In genomic region chr12:29795107-29795673, GRCm38 (mm10) we compare ENCODE assay signal across 10 mouse cellular contexts.
DNase-seq lines count a peak whose midpoint lies in the region; ATAC-seq lines count a peak whose summit lies in the region.
"Had no signal": no experiment of that assay in that cellular context is flagged by ENCODE, and none has a peak within 500 bp of the region (broad histone marks: within the 10 kb centered on the region; RNA-seq: fewer than 3 reads in every experiment).

No protein-coding gene starts in this region.

- no peaks in the 10 kb centered on the region for H3K27me3 ChIP-seq in hindbrain, embryonic 13.5 days
- no peaks in the 10 kb centered on the region for H3K27me3 ChIP-seq in hindbrain, embryonic 10.5 days (ENCODE audit: insufficient read depth, poor library complexity, severe bottlenecking)
- no peaks in the 10 kb centered on the region for H3K27me3 ChIP-seq in midbrain, embryonic 15.5 days (replicated peaks)
- no peaks in the 10 kb centered on the region for H3K27me3 ChIP-seq in midbrain, embryonic 16.5 days (ENCODE audit: control insufficient read depth, insufficient read depth, low read depth, low read length)

- H3K9ac ChIP-seq in hindbrain, embryonic 13.5 days, result no peak overlapping the region
- no peak overlapping the region for H3K9ac ChIP-seq in midbrain, embryonic 15.5 days
- H3K9ac ChIP-seq in midbrain, embryonic 16.5 days (ENCODE audit: low read depth, low read length), result no peak overlapping the region

- ATAC-seq in hindbrain, embryonic 13.5 days (ENCODE audit: low FRiP score), result no peak
- ATAC-seq in midbrain, embryonic 15.5 days (replicated peaks), result no peak
- ATAC-seq in midbrain, embryonic 16.5 days, result no peak

- H3K36me3 ChIP-seq in hindbrain, embryonic 13.5 days, result 0 out of 2 replicates have a peak, but pooled peaks cover 6% of the 10 kb centered on the region
- H3K36me3 ChIP-seq in hindbrain, embryonic 10.5 days, result no peaks in the 10 kb centered on the region
- no peaks in the 10 kb centered on the region for H3K36me3 ChIP-seq in midbrain, embryonic 15.5 days (replicated peaks)
- H3K36me3 ChIP-seq in midbrain, embryonic 16.5 days (ENCODE audit: control insufficient read depth, insufficient read depth, low read length), result 0 out of 2 replicates have a peak, but pooled peaks cover 4% of the 10 kb centered on the region

- no peak overlapping the region for H3K4me2 ChIP-seq in hindbrain, embryonic 13.5 days
- no peak overlapping the region for H3K4me2 ChIP-seq in midbrain, embryonic 15.5 days
- no peak overlapping the region for H3K4me2 ChIP-seq in midbrain, embryonic 16.5 days (ENCODE audit: low read length)

- DNase-seq in embryo, embryonic 10 days (ENCODE audit: low spot score), result peak; percentile 7
- DNase-seq in embryo, embryonic 11 days, result no peak
- DNase-seq in hindbrain, embryonic 10.5 days (ENCODE audit: low spot score), result no peak
- DNase-seq in frontal cortex, adult 2 months (ENCODE audit: extremely low spot score in 1 of 2, low spot score in 1 of 2), result no peak
- no peak for DNase-seq in cerebellum, postnatal 4 days (ENCODE audit: low spot score in 2 of 2)
- DNase-seq: kidney, postnatal 14 days; thymus, postnatal 25 days had no signal

- H3K27ac ChIP-seq in hindbrain, embryonic 13.5 days, result peak overlapping the region; percentile 60; the same call in 1 of the 2 replicates
- no peak overlapping the region for H3K27ac ChIP-seq in hindbrain, embryonic 10.5 days
- peak overlapping the region; percentile 19; the same call in 1 of the 2 replicates for H3K27ac ChIP-seq in midbrain, embryonic 15.5 days
- H3K27ac ChIP-seq in midbrain, embryonic 16.5 days (ENCODE audit: low read length), result no peak overlapping the region

- H3K4me3 ChIP-seq in hindbrain, embryonic 13.5 days, result no peak overlapping the region
- no peak overlapping the region for H3K4me3 ChIP-seq in hindbrain, embryonic 10.5 days
- H3K4me3 ChIP-seq in midbrain, embryonic 15.5 days, result no peak overlapping the region
- H3K4me3 ChIP-seq in midbrain, embryonic 16.5 days (ENCODE audit: low read depth, low read length), result no peak overlapping the region

- peaks cover 38% of the 10 kb centered on the region for H3K4me1 ChIP-seq in hindbrain, embryonic 13.5 days (replicated peaks)
- no peaks in the 10 kb centered on the region for H3K4me1 ChIP-seq in hindbrain, embryonic 10.5 days (replicated peaks)
- peaks cover 16% of the 10 kb centered on the region for H3K4me1 ChIP-seq in midbrain, embryonic 15.5 days
- H3K4me1 ChIP-seq in midbrain, embryonic 16.5 days (ENCODE audit: control insufficient read depth, insufficient read depth, low read length), result peaks cover 16% of the 10 kb centered on the region

- H3K9me3 ChIP-seq in hindbrain, embryonic 13.5 days, result no peaks in the 10 kb centered on the region
- H3K9me3 ChIP-seq in hindbrain, embryonic 10.5 days, result no peaks in the 10 kb centered on the region
- no peaks in the 10 kb centered on the region for H3K9me3 ChIP-seq in midbrain, embryonic 15.5 days
- H3K9me3 ChIP-seq in midbrain, embryonic 16.5 days (replicated peaks; ENCODE audit: control insufficient read depth, low read length, poor library complexity, severe bottlenecking), result no peaks in the 10 kb centered on the region

- 42% methylated on average over 5 of the region's 5 CpGs for WGBS in hindbrain, embryonic 13.5 days
- WGBS in hindbrain, embryonic 10.5 days, result 58% methylated on average over 5 of the region's 5 CpGs
- WGBS in midbrain, embryonic 15.5 days, result 42% methylated on average over 5 of the region's 5 CpGs
- WGBS in midbrain, embryonic 16.5 days, result 35% methylated on average over 5 of the region's 5 CpGs

Comparison
In these comparisons a context has a peak if more than half of its experiments do, and no peak if none do; other contexts are left out.
1. H3K27ac ChIP-seq: peak in hindbrain, embryonic 13.5 days (single experiment) and midbrain, embryonic 15.5 days (single experiment); none in hindbrain, embryonic 10.5 days (single experiment) and midbrain, embryonic 16.5 days (single experiment).